Mouse (Mus musculus): ENCODE measurements at regions not wholly inside any gene's neighbourhood (a gene's known extent, or its start where the extent isn't known, plus 50 kb on each side); places are given as distances from the start of the nearest gene placed in this dataset.
"Not testable (repeated sequence)": the region's sequence is repeated elsewhere in the genome, so short reads cannot be mapped to it uniquely, and the experiment has no call there.

- Histone ChIP-seq H3K4me2 (ENCODE audit: low read depth) (no peak overlapping the region), H3ac (ENCODE audit: control insufficient read depth, insufficient read length) (no peak overlapping the region), H3K36me3 (ENCODE audit: control insufficient read depth, insufficient read depth) (no peaks in the 10 kb centered on the region), H3K79me2 (ENCODE audit: control insufficient read depth, insufficient read depth) (no peaks in the 10 kb centered on the region), H3K27me3 (ENCODE audit: control insufficient read depth, insufficient read depth, insufficient read length) (no peaks in the 10 kb centered on the region), H3K4me3 (no peak overlapping the region)
- TF ChIP-seq POLR2AphosphoS2 (IDR thresholded peaks at IDR 0.05; ENCODE audit: insufficient read length, low read depth), result no peak
- no peak for TF ChIP-seq MYOG (IDR thresholded peaks at IDR 0.05; ENCODE audit: control insufficient read depth in 1 of 3, insufficient read depth in 1 of 3, insufficient read length in 2 of 3, low read depth in 2 of 3)
- no peak for TF ChIP-seq USF1 (IDR thresholded peaks at IDR 0.05; ENCODE audit: low read depth)
- TF ChIP-seq SRF (IDR thresholded peaks at IDR 0.05; ENCODE audit: control insufficient read depth, insufficient read length, low read depth), result no peak
Measured at GRCm38 (mm10) chr16:12706907-12707306, 402.6 kb upstream of the Ercc4 start.

- not testable (repeated sequence) for H3K4me3 ChIP-seq; H3K79me2 ChIP-seq (ENCODE audit: control insufficient read depth, insufficient read depth); H3K4me2 ChIP-seq (ENCODE audit: low read depth); H3ac ChIP-seq (ENCODE audit: control insufficient read depth, insufficient read length); H3K36me3 ChIP-seq (ENCODE audit: control insufficient read depth, insufficient read depth); H3K27me3 ChIP-seq (ENCODE audit: control insufficient read depth, insufficient read depth, insufficient read length)
Measured at GRCm38 (mm10) chr16:12721368-12721767, 388.1 kb upstream of the Ercc4 start.

- no peak overlapping the region for H3K4me2 ChIP-seq (ENCODE audit: low read depth)
- no peaks in the 10 kb centered on the region for H3K27me3 ChIP-seq (ENCODE audit: control insufficient read depth, insufficient read depth, insufficient read length)
- H3K79me2 ChIP-seq (ENCODE audit: control insufficient read depth, insufficient read depth), result no peaks in the 10 kb centered on the region
- H3K4me3 ChIP-seq, result no peak overlapping the region
- TF ChIP-seq POLR2A (IDR thresholded peaks at IDR 0.05; ENCODE audit: insufficient read length, low read depth), result no peak
- no peak for TF ChIP-seq USF1 (IDR thresholded peaks at IDR 0.05; ENCODE audit: low read depth)
- no peak for TF ChIP-seq TCF3 (IDR thresholded peaks at IDR 0.05; ENCODE audit: insufficient read length, low read depth)
- TF ChIP-seq MAX (IDR thresholded peaks at IDR 0.05; ENCODE audit: low read depth), result no peak
- TF ChIP-seq MYOG (IDR thresholded peaks at IDR 0.05; ENCODE audit: control insufficient read depth in 1 of 3, insufficient read depth in 1 of 3, insufficient read length in 2 of 3, low read depth in 2 of 3), result no peak
- TF ChIP-seq SRF (IDR thresholded peaks at IDR 0.05; ENCODE audit: control insufficient read depth, insufficient read length, low read depth), result no peak
- TF ChIP-seq MYOD1 (IDR thresholded peaks at IDR 0.05; ENCODE audit: control insufficient read depth in 1 of 3, insufficient read length in 2 of 3, low read depth in 2 of 3), result no peak
- TF ChIP-seq REST (IDR thresholded peaks at IDR 0.05; ENCODE audit: insufficient read depth, insufficient read length), result no peak
- TF ChIP-seq POLR2AphosphoS2 (IDR thresholded peaks at IDR 0.05; ENCODE audit: insufficient read length, low read depth), result no peak
- no peak for TF ChIP-seq E2F4 (IDR thresholded peaks at IDR 0.05; ENCODE audit: insufficient read depth)
- H3K36me3 ChIP-seq (ENCODE audit: control insufficient read depth, insufficient read depth), result no peaks in the 10 kb centered on the region
- H3ac ChIP-seq (ENCODE audit: control insufficient read depth, insufficient read length), result no peak overlapping the region
Measured at GRCm38 (mm10) chr16:12726043-12726442, 383.4 kb upstream of the Ercc4 start.

GRCm38 (mm10) chr16:12730167-12730730 lies 379.2 kb upstream of the Ercc4 start:
- H3ac ChIP-seq (ENCODE audit: control insufficient read depth, insufficient read length); H3K4me2 ChIP-seq (ENCODE audit: low read depth); H3K27me3 ChIP-seq (ENCODE audit: control insufficient read depth, insufficient read depth, insufficient read length); H3K79me2 ChIP-seq (ENCODE audit: control insufficient read depth, insufficient read depth); H3K4me3 ChIP-seq; H3K36me3 ChIP-seq (ENCODE audit: control insufficient read depth, insufficient read depth): not testable (repeated sequence)

GRCm38 (mm10) chr16:12731588-12731987 lies 377.9 kb upstream of the Ercc4 start:
- H3K36me3 ChIP-seq (ENCODE audit: control insufficient read depth, insufficient read depth), result no peaks in the 10 kb centered on the region
- no peak for TF ChIP-seq TCF3 (IDR thresholded peaks at IDR 0.05; ENCODE audit: insufficient read length, low read depth)
- TF ChIP-seq MYOG (IDR thresholded peaks at IDR 0.05; ENCODE audit: control insufficient read depth in 1 of 3, insufficient read depth in 1 of 3, insufficient read length in 2 of 3, low read depth in 2 of 3), result no peak
- no peak for TF ChIP-seq POLR2A (IDR thresholded peaks at IDR 0.05; ENCODE audit: insufficient read length, low read depth)
- no peak for TF ChIP-seq POLR2AphosphoS2 (IDR thresholded peaks at IDR 0.05; ENCODE audit: insufficient read length, low read depth)
- no peak for TF ChIP-seq USF1 (IDR thresholded peaks at IDR 0.05; ENCODE audit: low read depth)
- TF ChIP-seq CEBPB (IDR thresholded peaks at IDR 0.05; ENCODE audit: insufficient read depth, poor library complexity, severe bottlenecking), result no peak
- TF ChIP-seq REST (IDR thresholded peaks at IDR 0.05; ENCODE audit: insufficient read depth, insufficient read length), result no peak
- TF ChIP-seq MAX (IDR thresholded peaks at IDR 0.05; ENCODE audit: low read depth), result no peak
- no peak for TF ChIP-seq MYOD1 (IDR thresholded peaks at IDR 0.05; ENCODE audit: control insufficient read depth in 1 of 3, insufficient read length in 2 of 3, low read depth in 2 of 3)
- no peak for TF ChIP-seq E2F4 (IDR thresholded peaks at IDR 0.05; ENCODE audit: insufficient read depth)
- TF ChIP-seq TCF12 (IDR thresholded peaks at IDR 0.05; ENCODE audit: insufficient read depth, poor library complexity, severe bottlenecking), result no peak
- H3K4me3 ChIP-seq, result no peak overlapping the region
- H3K79me2 ChIP-seq (ENCODE audit: control insufficient read depth, insufficient read depth), result no peaks in the 10 kb centered on the region
- H3K4me2 ChIP-seq (ENCODE audit: low read depth), result no peak overlapping the region
- no peaks in the 10 kb centered on the region for H3K27me3 ChIP-seq (ENCODE audit: control insufficient read depth, insufficient read depth, insufficient read length)
- H3ac ChIP-seq (ENCODE audit: control insufficient read depth, insufficient read length), result no peak overlapping the region

GRCm38 (mm10) chr16:12742472-12742871 lies 367.0 kb upstream of the Ercc4 start:
- Histone ChIP-seq H3ac (ENCODE audit: control insufficient read depth, insufficient read length) (no peak overlapping the region), H3K4me3 (no peak overlapping the region), H3K4me2 (ENCODE audit: low read depth) (peak overlapping the region; percentile 36), H3K79me2 (ENCODE audit: control insufficient read depth, insufficient read depth) (no peaks in the 10 kb centered on the region), H3K36me3 (ENCODE audit: control insufficient read depth, insufficient read depth) (no peaks in the 10 kb centered on the region), H3K27me3 (ENCODE audit: control insufficient read depth, insufficient read depth, insufficient read length) (no peaks in the 10 kb centered on the region)
- TF ChIP-seq USF1 (IDR thresholded peaks at IDR 0.05; ENCODE audit: low read depth) (no peak), MYOG (IDR thresholded peaks at IDR 0.05; ENCODE audit: control insufficient read depth in 1 of 3, insufficient read depth in 1 of 3, insufficient read length in 2 of 3, low read depth in 2 of 3) (no peak), TCF12 (IDR thresholded peaks at IDR 0.05; ENCODE audit: insufficient read depth, poor library complexity, severe bottlenecking) (no peak), E2F4 (IDR thresholded peaks at IDR 0.05; ENCODE audit: insufficient read depth) (no peak), REST (IDR thresholded peaks at IDR 0.05; ENCODE audit: insufficient read depth, insufficient read length) (no peak), MAX (IDR thresholded peaks at IDR 0.05; ENCODE audit: low read depth) (no peak), SRF (IDR thresholded peaks at IDR 0.05; ENCODE audit: control insufficient read depth, insufficient read length, low read depth) (no peak), MYOD1 (IDR thresholded peaks at IDR 0.05; ENCODE audit: control insufficient read depth in 1 of 3, insufficient read length in 2 of 3, low read depth in 2 of 3) (no peak), TCF3 (IDR thresholded peaks at IDR 0.05; ENCODE audit: insufficient read length, low read depth) (no peak), POLR2A (IDR thresholded peaks at IDR 0.05; ENCODE audit: insufficient read length, low read depth) (no peak), CEBPB (IDR thresholded peaks at IDR 0.05; ENCODE audit: insufficient read depth, poor library complexity, severe bottlenecking) (no peak), POLR2AphosphoS2 (IDR thresholded peaks at IDR 0.05; ENCODE audit: insufficient read length, low read depth) (no peak)

Data from myocyte (in vitro differentiated cells).